Mouse (Mus musculus): ENCODE data around the gene Zfp735. TPM values are rescaled to one million over a fixed set of nuclear protein-coding genes. Genes with fewer than 3 reads are reported as not detected.

Gene Zfp735
- not detected in 2 replicates for polyA plus RNA-seq (2012; rRNA removed)

DNA sequence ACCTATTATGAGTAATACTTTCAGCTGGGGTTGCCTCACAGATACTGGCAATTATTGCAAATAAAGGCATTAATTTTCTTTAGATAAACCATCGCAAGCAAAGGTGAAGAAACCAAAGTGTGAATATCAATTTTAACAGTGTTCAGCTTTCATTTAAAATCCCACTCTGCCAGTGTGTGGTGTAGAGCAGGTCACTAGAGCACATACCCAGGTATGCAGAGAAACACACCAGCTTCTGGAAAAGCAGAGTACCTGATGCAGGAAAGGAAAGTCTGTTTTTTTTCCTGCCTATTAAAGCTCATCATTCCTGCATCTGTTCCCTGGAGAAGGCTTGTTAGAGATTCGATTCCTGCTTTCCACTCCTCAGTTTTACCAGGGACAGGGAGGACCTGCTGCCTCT, at the start of gene Zfp735:
Gene Zfp735 (plus strand): TSS at position 301 of the 400 bp plus-strand sequence.

Other genes starting within 250 kb of the Zfp735 start
- not detected in 2 replicates for gene Olfr380, start 231.3 kb upstream of the Zfp735 start, polyA plus RNA-seq (2012; rRNA removed)
- not detected in 2 replicates for gene Olfr381, start 197.2 kb upstream of the Zfp735 start, polyA plus RNA-seq (2012; rRNA removed)
- gene Olfr382, start 171.6 kb upstream of the Zfp735 start, polyA plus RNA-seq (2012; rRNA removed): not detected in 2 replicates
- not detected in 2 replicates for gene Olfr385, start 95.8 kb upstream of the Zfp735 start, polyA plus RNA-seq (2012; rRNA removed)
- not detected in 2 replicates for gene Olfr384, start 90.2 kb upstream of the Zfp735 start, polyA plus RNA-seq (2012; rRNA removed)
- gene Olfr389, start 91.9 kb downstream of the Zfp735 start, polyA plus RNA-seq (2012; rRNA removed): not detected in 2 replicates
- not detected in 2 replicates for gene Olfr390, start 94.2 kb downstream of the Zfp735 start, polyA plus RNA-seq (2012; rRNA removed)
- not detected in 2 replicates for gene Olfr391-ps, start 114.3 kb downstream of the Zfp735 start, polyA plus RNA-seq (2012; rRNA removed)
- not detected in 2 replicates for gene Olfr392, start 128.3 kb downstream of the Zfp735 start, polyA plus RNA-seq (2012; rRNA removed)
- not detected in 2 replicates for gene Olfr393, start 162.7 kb downstream of the Zfp735 start, polyA plus RNA-seq (2012; rRNA removed)
- gene Olfr394, start 202.0 kb downstream of the Zfp735 start, polyA plus RNA-seq (2012; rRNA removed): not detected in 2 replicates
- not detected in 2 replicates for gene Olfr395, start 220.5 kb downstream of the Zfp735 start, polyA plus RNA-seq (2012; rRNA removed)
- not detected in 2 replicates for gene Olfr23, start 247.9 kb downstream of the Zfp735 start, polyA plus RNA-seq (2012; rRNA removed)

Data from central nervous system, embryonic 11.5 days (tissue).